Mouse (Mus musculus) hindbrain, postnatal 0 days (tissue): ENCODE data around the gene Pon2. TPM values are rescaled to one million over a fixed set of nuclear protein-coding genes. Genes with fewer than 3 reads are reported as not detected.
"Not testable (repeated sequence)": the region's sequence is repeated elsewhere in the genome, so short reads cannot be mapped to it uniquely, and the experiment has no call there.

ENCODE experiments used
- ATAC-seq: fragments of 200-750 bp; cut with Nextera tagmentation; 2 replicates; pipeline ENCODE4 v1.8.0; 2017; ENCODE audit warnings: mild to moderate bottlenecking, moderate TSS enrichment, moderate library complexity
- DNase-seq: peaks from one replicate; pipeline ENCODE4 v3.0.0-alpha.2; 2015; ENCODE audit warnings: low spot score
- H3K27ac ChIP-seq: fragments of 300-500 bp; sonication (generic); 2 replicates; pipeline ENCODE4 v1.5.1; 2014; ENCODE audit warnings: mild to moderate bottlenecking
- H3K27me3 ChIP-seq: fragments of 300-500 bp; sonication (generic); 2 replicates; pipeline ENCODE4 v1.6.1; 2014; ENCODE audit warnings: low read length, mixed read lengths; ENCODE audit not compliant: insufficient read depth
- H3K36me3 ChIP-seq: fragments of 300-500 bp; sonication (generic); 2 replicates; pipeline ENCODE4 v1.6.1; 2014; ENCODE audit warnings: low read length, mixed read lengths; ENCODE audit not compliant: insufficient read depth
- H3K4me1 ChIP-seq: fragments of 300-500 bp; sonication (generic); 2 replicates; pipeline ENCODE4 v1.6.1; 2014; ENCODE audit warnings: antibody characterized with exemption, low read length, mixed read lengths; ENCODE audit not compliant: insufficient read depth
- H3K4me2 ChIP-seq: fragments of 300-500 bp; sonication (generic); 2 replicates; pipeline ENCODE4 v1.6.1; 2014; ENCODE audit warnings: low read depth, mild to moderate bottlenecking, low read length, moderate library complexity, mixed read lengths
- H3K4me3 ChIP-seq: fragments of 300-500 bp; sonication (generic); 2 replicates; pipeline ENCODE4 v1.5.1; 2014; ENCODE audit warnings: low read length
- H3K9ac ChIP-seq: fragments of 300-500 bp; sonication (generic); replicated peaks from 2 replicates; pipeline ENCODE4 v1.6.1; 2014; ENCODE audit warnings: mild to moderate bottlenecking, low read length, moderate library complexity, mixed read lengths
- H3K9me3 ChIP-seq: fragments of 300-500 bp; sonication (generic); 2 replicates; pipeline ENCODE4 v1.6.1; 2016; ENCODE audit warnings: low read length, mixed read lengths
- CTCF ChIP-seq: IDR thresholded peaks from 2 replicates; pipeline ENCODE4 v1.5.1; 2016; ENCODE audit warnings: antibody characterized with exemption, control low read depth, low read depth
- WGBS: fragments of 180-500 bp; shearing (Covaris S2); extraction: QIAGEN DNeasy Blood & Tissue Kit; methylation state at CpG from one replicate; pipeline ENCODE4 v1.1.7; 2014; 5-methylcytosine and 5-hydroxymethylcytosine counted together
- polyA plus RNA-seq: library from polyadenylated mRNA; unstranded; fragments of >200 nt; fragmentation: Nextera tagmentation; extraction: Ambion mirVana; gene quantifications from 2 replicates; pipeline ENCODE4 v1.2.1, GENCODE M21; 2015
- total RNA-seq: library from RNA; depleted of rRNA; stranded (reverse); fragments of >200 nt; gene quantifications from 2 replicates; pipeline ENCODE4 v1.2.3, GENCODE M21; 2014; rRNA removed

The Pon2 gene
- total RNA-seq (17.9 TPM in 2 replicates), polyA plus RNA-seq (50.4 and 56.2 TPM in 2 replicates)

DNA sequence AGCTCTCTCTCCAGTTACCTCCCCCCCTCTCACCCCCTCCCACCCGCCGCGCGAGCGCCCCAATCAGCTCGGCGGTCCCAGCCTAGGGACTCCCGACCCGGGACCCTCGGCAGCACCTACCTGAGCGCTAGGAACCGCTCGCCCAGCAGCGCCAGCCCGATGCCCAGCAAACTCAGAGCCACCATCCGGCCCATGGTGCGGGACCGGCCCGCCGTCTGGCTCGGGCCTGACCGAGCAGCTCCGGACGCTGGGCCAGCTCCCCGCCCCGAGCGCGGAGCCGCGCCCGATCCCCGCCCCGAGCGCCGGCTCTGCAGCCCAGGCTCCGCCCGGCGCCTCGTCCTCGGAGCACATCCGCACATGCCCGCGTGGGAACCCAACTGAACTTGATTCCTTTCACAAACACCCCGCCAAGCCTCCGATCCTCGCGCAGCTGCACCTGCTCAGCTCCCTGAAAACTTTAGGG lies at the start of gene Pon2:
TSS of gene Pon2 (minus strand) at position 364 of the 463 bp plus-strand sequence.
- WGBS = under 1% methylated on average over 39 of the region's 47 CpGs
- Histone ChIP-seq H3K27me3 (no peaks in the 10 kb centered on the region), H3K9me3 (no peaks in the 10 kb centered on the region), H3K27ac (peak within 1 kb of the TSS; percentile 74), H3K4me1 (no peaks in the 10 kb centered on the region), H3K9ac (peak within 1 kb of the TSS; percentile 52), H3K4me3 (peak within 1 kb of the TSS; percentile 62), H3K4me2 (peak within 1 kb of the TSS; percentile 94), H3K36me3 (no peaks in the 10 kb centered on the region)
- ATAC-seq = peak; percentile 94
- no peak for TF ChIP-seq CTCF
- peak; percentile 72 for DNase-seq

DNA sequence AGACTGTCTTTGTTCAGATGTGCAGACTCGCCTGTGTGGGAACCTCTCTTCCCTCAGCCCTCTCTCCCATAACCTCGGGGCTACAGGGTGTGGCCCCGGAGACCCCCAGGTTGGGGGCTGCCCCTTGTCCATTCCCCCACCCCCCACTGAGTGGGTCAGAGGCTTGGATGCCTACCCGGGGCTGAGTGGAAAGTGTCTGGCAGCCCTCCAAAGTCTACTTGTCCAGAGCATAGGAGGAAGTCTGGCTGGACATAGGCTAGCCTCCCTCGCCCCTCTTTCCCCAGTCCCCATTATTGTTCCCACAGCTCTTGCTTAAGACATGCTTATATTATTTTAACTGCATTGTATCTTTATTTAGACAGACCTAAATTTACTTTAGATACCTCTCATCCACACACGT lies 46.0 kb upstream of the Pon2 start:
- DNase-seq (no peak), ATAC-seq (no peak)
- H3K27me3 ChIP-seq = no peaks in the 10 kb centered on the region
- no peaks in the 10 kb centered on the region for H3K9me3 ChIP-seq
- no peak overlapping the region for H3K9ac ChIP-seq
- TF ChIP-seq CTCF = no peak
- H3K4me3 ChIP-seq = no peak overlapping the region
- no peaks in the 10 kb centered on the region for H3K36me3 ChIP-seq
- no peak overlapping the region for H3K27ac ChIP-seq
- WGBS = 68% methylated on average over 6 of the region's 6 CpGs
- no peaks in the 10 kb centered on the region for H3K4me1 ChIP-seq
- no peak overlapping the region for H3K4me2 ChIP-seq

DNA sequence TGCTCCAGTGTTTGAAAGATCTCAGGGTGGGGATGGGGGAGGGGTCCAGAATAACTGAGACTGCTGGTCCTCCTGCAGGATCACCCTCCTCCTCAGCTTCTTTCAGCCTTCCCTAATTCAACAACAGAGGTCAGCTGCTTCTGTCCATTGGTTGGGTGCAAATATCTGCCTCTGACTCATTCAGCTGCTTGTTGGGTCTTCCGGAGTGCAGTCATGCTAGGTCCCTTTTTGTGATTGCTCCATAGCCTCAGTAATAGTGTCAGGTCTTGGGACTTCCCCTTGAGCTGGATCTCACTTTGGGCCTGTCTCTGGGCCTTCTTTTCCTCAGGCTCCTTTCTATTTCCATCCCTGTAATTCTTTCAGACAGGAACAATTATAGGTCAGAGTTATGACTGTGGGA lies 41.0 kb upstream of the Pon2 start:
- not testable (repeated sequence) for ATAC-seq, H3K9me3 ChIP-seq, H3K36me3 ChIP-seq, H3K4me3 ChIP-seq, H3K4me1 ChIP-seq, H3K27ac ChIP-seq, H3K27me3 ChIP-seq, DNase-seq, H3K4me2 ChIP-seq, H3K9ac ChIP-seq
- WGBS = 100% methylated on average over 1 of the region's 1 CpGs

DNA sequence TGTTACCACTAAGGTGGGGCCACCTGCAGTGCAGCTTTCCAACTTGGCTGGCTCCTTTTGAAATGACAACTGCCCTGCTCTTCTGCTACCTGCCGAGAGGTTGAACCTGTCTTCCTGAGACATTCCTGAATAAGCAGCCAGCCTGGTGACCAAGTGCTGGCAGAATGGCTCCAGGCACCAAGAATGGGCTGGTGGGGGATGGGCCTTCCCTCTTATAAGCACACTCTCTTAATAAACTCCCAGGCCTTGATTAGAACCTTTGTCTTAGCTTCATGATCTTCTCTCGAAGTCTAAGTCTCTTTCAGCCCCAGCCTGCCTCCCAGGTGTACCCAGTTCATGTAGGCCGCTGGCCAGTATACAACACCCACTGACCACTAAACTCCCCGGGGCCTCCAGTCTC lies 40.5 kb upstream of the Pon2 start:
- DNase-seq, ATAC-seq: not testable (repeated sequence)
- 88% methylated on average over 4 of the region's 4 CpGs for WGBS

DNA sequence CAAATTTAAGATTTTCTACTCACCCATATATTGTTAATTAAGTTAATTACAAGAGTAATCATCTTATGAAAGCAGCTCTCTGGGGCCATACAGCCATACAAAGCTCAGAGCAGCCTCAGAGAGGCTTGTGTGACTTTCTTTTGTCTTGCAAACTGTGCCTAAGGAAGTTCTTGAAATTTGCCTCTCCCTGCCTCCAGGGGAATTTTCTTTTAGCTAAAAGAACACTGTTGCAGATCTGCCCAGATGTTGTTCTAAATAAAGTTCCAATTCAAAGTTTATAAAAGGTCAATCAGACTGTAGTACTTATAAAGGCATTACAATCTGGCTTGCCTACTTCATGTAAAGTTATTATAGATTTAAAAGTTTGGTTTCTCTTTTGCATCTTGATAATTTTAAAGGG lies 37.8 kb upstream of the Pon2 start:
- not testable (repeated sequence) for H3K9ac ChIP-seq, H3K9me3 ChIP-seq, H3K27me3 ChIP-seq, H3K4me3 ChIP-seq, H3K4me2 ChIP-seq, ATAC-seq, H3K4me1 ChIP-seq, DNase-seq, H3K36me3 ChIP-seq, H3K27ac ChIP-seq

More for the DNA sequence above, 40.5 kb upstream of the Pon2 start:
- H3K9ac ChIP-seq, H3K4me2 ChIP-seq, H3K36me3 ChIP-seq, H3K4me3 ChIP-seq, H3K27me3 ChIP-seq, H3K4me1 ChIP-seq, H3K9me3 ChIP-seq, H3K27ac ChIP-seq: not testable (repeated sequence)

DNA sequence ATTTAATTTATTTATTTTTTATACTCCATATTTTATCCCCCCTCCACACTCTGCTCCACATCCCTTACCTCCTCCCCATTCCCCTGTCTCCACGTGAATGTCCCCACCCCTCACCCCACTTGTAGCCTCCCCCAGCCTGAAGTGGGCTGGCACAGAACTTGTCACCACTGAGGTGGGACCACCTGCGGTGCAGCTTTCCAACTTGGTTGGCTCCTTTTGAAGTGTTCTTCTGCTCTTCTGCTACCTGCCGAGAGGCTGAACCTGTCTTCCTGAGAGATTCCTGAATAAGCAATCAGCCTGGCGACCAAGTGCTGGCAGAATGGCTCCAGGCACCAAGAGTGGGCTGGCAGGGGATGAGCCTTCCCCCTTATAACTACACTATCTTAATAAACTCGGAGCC lies 35.8 kb upstream of the Pon2 start:
- no peaks in the 10 kb centered on the region; the same call in 1 of the 2 replicates for H3K9me3 ChIP-seq
- no peak for ATAC-seq
- no peak overlapping the region for H3K27ac ChIP-seq
- no peak overlapping the region for H3K4me3 ChIP-seq
- H3K9ac ChIP-seq = no peak overlapping the region
- DNase-seq = no peak
- no peaks in the 10 kb centered on the region for H3K27me3 ChIP-seq
- H3K4me1 ChIP-seq = no peaks in the 10 kb centered on the region
- whole genome bisulfite sequencing = 43% methylated on average over 5 of the region's 5 CpGs
- H3K36me3 ChIP-seq = no peaks in the 10 kb centered on the region
- H3K4me2 ChIP-seq = no peak overlapping the region
- TF ChIP-seq CTCF = no peak

DNA sequence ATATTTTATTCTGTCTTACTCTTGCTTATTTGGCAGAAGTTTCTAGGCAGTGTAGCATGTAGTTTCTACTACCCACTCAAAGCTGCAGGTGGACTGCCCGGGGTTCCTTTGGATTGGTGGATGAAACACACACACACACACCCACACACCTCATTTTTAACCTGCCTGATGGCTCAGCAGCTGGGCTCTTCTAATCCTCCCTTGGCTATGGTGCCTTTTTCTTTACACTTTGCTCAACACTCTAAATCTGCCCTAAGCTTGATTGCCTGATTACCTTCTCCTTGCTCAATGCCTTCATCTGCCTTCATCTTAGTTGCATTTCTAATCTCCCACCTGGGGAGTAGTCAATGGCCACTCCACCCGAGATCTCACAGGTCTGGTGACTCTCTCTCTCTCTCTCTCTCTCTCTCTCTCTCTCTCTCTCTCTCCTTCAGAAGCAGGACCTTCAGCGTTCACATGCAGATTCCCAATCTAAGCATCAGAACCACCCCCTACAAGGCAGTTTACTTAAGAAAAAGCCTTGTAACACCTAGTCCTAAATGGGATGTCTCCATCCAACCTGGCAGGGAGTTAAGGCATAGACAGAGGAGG lies 34.4 kb upstream of the Pon2 start:
- no peaks in the 10 kb centered on the region for H3K27me3 ChIP-seq
- H3K4me2 ChIP-seq = no peak overlapping the region
- no peak for TF ChIP-seq CTCF
- H3K27ac ChIP-seq = no peak overlapping the region
- ATAC-seq (no peak), DNase-seq (no peak)
- no peak overlapping the region for H3K4me3 ChIP-seq
- no peak overlapping the region for H3K9ac ChIP-seq
- 76% methylated on average over 3 of the region's 3 CpGs for WGBS
- no peaks in the 10 kb centered on the region; the same call in 1 of the 2 replicates for H3K9me3 ChIP-seq
- no peaks in the 10 kb centered on the region for H3K36me3 ChIP-seq
- no peaks in the 10 kb centered on the region for H3K4me1 ChIP-seq
